ENCODE assay signal across 8 mouse cellular contexts in the genomic region with DNA sequence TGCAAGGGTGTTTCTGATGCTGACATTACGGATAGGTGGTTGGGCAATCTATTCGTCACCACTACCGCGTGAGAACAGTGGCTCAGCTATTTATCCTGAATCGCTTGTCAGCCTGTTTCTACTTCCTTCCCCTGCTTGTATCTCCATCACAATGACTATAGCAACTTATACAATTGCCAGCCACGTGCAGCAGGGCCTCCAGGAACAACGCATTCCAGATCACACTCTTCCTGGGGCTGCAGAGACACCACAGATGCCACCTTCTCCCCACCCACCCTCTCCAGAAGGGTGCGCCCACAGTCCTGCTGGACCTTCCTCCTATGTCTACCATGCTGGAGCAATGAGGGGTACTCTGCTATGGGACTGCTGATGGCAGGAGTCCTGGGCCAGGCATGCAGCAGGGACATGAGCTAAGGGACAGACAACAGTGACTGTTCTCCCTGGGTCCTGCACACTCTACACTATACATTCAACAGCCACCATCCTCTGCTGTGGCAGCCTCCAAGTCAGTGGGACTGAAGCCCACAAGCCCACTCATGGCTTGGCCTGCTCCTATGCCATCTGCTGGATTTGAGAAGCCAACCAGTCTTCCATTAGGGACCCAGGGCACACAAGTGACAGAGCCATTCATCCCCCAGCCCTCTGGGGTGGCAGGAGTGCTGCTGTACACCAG. TPM values are rescaled to one million over a fixed set of nuclear protein-coding genes. Genes with fewer than 3 reads are reported as not detected.
DNase-seq lines count a peak whose midpoint lies in the region; ATAC-seq and TF ChIP-seq lines count a peak whose summit lies in the region.

No protein-coding gene starts in this region.

- no peak for TF ChIP-seq POLR2A in bone marrow, adult 2 months (IDR thresholded peaks at IDR 0.05; ENCODE audit: borderline replicate concordance, control insufficient read depth, low read depth, low read length)

- peak overlapping the region; percentile 76 for H3K27ac ChIP-seq in heart, embryonic 10.5 days
- H3K27ac ChIP-seq in heart, embryonic 11.5 days (ENCODE audit: low read depth, low read length) = no peak overlapping the region
- peak overlapping the region; percentile 97 for H3K27ac ChIP-seq in bone marrow, adult 2 months (ENCODE audit: control insufficient read depth, insufficient read depth, low read depth, low read length, poor library complexity)
- no peak overlapping the region for H3K27ac ChIP-seq in intestine, embryonic 16.5 days (ENCODE audit: low read length)

- peaks cover 70% of the 10 kb centered on the region for H3K4me1 ChIP-seq in heart, embryonic 10.5 days
- H3K4me1 ChIP-seq in heart, embryonic 11.5 days (ENCODE audit: control insufficient read depth, insufficient read depth, low read length) = peaks cover 34% of the 10 kb centered on the region
- H3K4me1 ChIP-seq in bone marrow, adult 2 months (ENCODE audit: control insufficient read depth, insufficient read depth, low read length) = peaks cover 13% of the 10 kb centered on the region
- H3K4me1 ChIP-seq in intestine, embryonic 16.5 days (ENCODE audit: control insufficient read depth, insufficient read depth, low read length) = no peaks in the 10 kb centered on the region

- H3K36me3 ChIP-seq in heart, embryonic 10.5 days = peaks cover 13% of the 10 kb centered on the region
- H3K36me3 ChIP-seq in heart, embryonic 11.5 days (ENCODE audit: control insufficient read depth, insufficient read depth, low read length) = no peaks in the 10 kb centered on the region
- no peaks in the 10 kb centered on the region for H3K36me3 ChIP-seq in intestine, embryonic 16.5 days (ENCODE audit: control insufficient read depth, insufficient read depth, low read length)

- WGBS in heart, embryonic 10.5 days = 43% methylated on average over 8 of the region's 8 CpGs
- 34% methylated on average over 8 of the region's 8 CpGs for WGBS in heart, embryonic 11.5 days (ENCODE audit: insufficient replicate concordance)
- 19% methylated on average over 8 of the region's 8 CpGs for WGBS in bone marrow, adult 2 months
- WGBS in intestine, embryonic 16.5 days = 74% methylated on average over 8 of the region's 8 CpGs

- H3K4me2 ChIP-seq in heart, embryonic 11.5 days = no peak overlapping the region
- no peak overlapping the region for H3K4me2 ChIP-seq in intestine, embryonic 16.5 days (ENCODE audit: low read depth, low read length)

- no peak overlapping the region for H3K9ac ChIP-seq in heart, embryonic 11.5 days (ENCODE audit: low read depth, low read length)
- H3K9ac ChIP-seq in intestine, embryonic 16.5 days (ENCODE audit: low read depth, low read length) = no peak overlapping the region

- no peaks in the 10 kb centered on the region for H3K27me3 ChIP-seq in heart, embryonic 10.5 days (ENCODE audit: insufficient read depth, poor library complexity, severe bottlenecking)
- H3K27me3 ChIP-seq in heart, embryonic 11.5 days (ENCODE audit: control insufficient read depth, insufficient read depth, low read length) = peaks cover 5% of the 10 kb centered on the region; the same call in 1 of the 2 replicates
- no peaks in the 10 kb centered on the region for H3K27me3 ChIP-seq in intestine, embryonic 16.5 days (replicated peaks; ENCODE audit: control insufficient read depth, insufficient read depth, low read length)

- DNase-seq in heart, embryonic 10.5 days (ENCODE audit: low spot score) = no peak
- DNase-seq in layer of hippocampus, adult 9-10 months (ENCODE audit: low spot score) = peak; percentile 59
- no peak for DNase-seq in ovary, adult 18-20 months (ENCODE audit: low spot score)
- DNase-seq in kidney, postnatal 36 days = no peak

- TF ChIP-seq CTCF in bone marrow, adult 2 months (IDR thresholded peaks at IDR 0.05; ENCODE audit: control insufficient read depth, insufficient read depth, low read length) = no peak

- no peak for ATAC-seq in heart, embryonic 11.5 days (replicated peaks; ENCODE audit: insufficient number of reproducible peaks, low FRiP score, low TSS enrichment)
- ATAC-seq in megakaryocyte, adult 5-6 weeks (ENCODE audit: poor library complexity, severe bottlenecking) = peak; percentile 75
- no peak for ATAC-seq in intestine, embryonic 16.5 days

- no peaks in the 10 kb centered on the region; the same call in 1 of the 2 replicates for H3K9me3 ChIP-seq in heart, embryonic 10.5 days
- no peaks in the 10 kb centered on the region for H3K9me3 ChIP-seq in heart, embryonic 11.5 days (replicated peaks; ENCODE audit: control insufficient read depth, low read length)
- H3K9me3 ChIP-seq in intestine, embryonic 16.5 days (ENCODE audit: control insufficient read depth, low read length) = no peaks in the 10 kb centered on the region

- H3K4me3 ChIP-seq in heart, embryonic 10.5 days = no peak overlapping the region
- H3K4me3 ChIP-seq in heart, embryonic 11.5 days (ENCODE audit: low read depth, low read length) = no peak overlapping the region
- H3K4me3 ChIP-seq in bone marrow, adult 2 months (replicated peaks; ENCODE audit: control insufficient read depth, low read depth, low read length) = no peak overlapping the region
- no peak overlapping the region for H3K4me3 ChIP-seq in intestine, embryonic 16.5 days (ENCODE audit: low read length)

RNA-seq across cellular contexts. Expression of a gene that starts 42.9 kb away (rescaled TPM):
- 26.5 and 30.1 TPM in 2 replicates for polyA plus RNA-seq in heart, embryonic 10.5 days (2016; fragmentation: Nextera tagmentation; extraction: Ambion mirVana)
- 10.9 and 16.8 TPM in 2 replicates for polyA plus RNA-seq in heart, embryonic 11.5 days (2014; fragmentation: Nextera tagmentation; extraction: Ambion mirVana)
- polyA plus RNA-seq in bone marrow, adult 2 months (2011; ENCODE audit: insufficient read depth, insufficient read length, low replicate concordance, missing spikeins) = 14.6 and 24.0 TPM in 2 replicates
- total RNA-seq in megakaryocyte, adult 5-6 weeks (2015) = 52.3 and 52.8 TPM in 2 replicates
- 26.4 and 36.1 TPM in 2 replicates for total RNA-seq in megakaryocyte, adult 5-6 weeks (2017)
- polyA plus RNA-seq in intestine, embryonic 16.5 days (2015; fragmentation: Nextera tagmentation; extraction: Ambion mirVana) = 17.1 and 17.2 TPM in 2 replicates

RNA-seq across cellular contexts. Expression of a gene that starts 56.6 kb away (rescaled TPM):
- 37.1 and 40.8 TPM in 2 replicates for polyA plus RNA-seq in heart, embryonic 10.5 days (2016; fragmentation: Nextera tagmentation; extraction: Ambion mirVana)
- polyA plus RNA-seq in heart, embryonic 11.5 days (2014; fragmentation: Nextera tagmentation; extraction: Ambion mirVana) = 35.4 and 42.2 TPM in 2 replicates
- 13.1 and 14.8 TPM in 2 replicates for polyA plus RNA-seq in bone marrow, adult 2 months (2011; ENCODE audit: insufficient read depth, insufficient read length, low replicate concordance, missing spikeins)
- 45.3 and 48.0 TPM in 2 replicates for total RNA-seq in megakaryocyte, adult 5-6 weeks (2015)
- total RNA-seq in megakaryocyte, adult 5-6 weeks (2017) = 51.3 and 56.5 TPM in 2 replicates
- 31.7 and 32.8 TPM in 2 replicates for polyA plus RNA-seq in intestine, embryonic 16.5 days (2015; fragmentation: Nextera tagmentation; extraction: Ambion mirVana)

Comparison
In these comparisons a context has a peak if more than half of its experiments do, and no peak if none do; other contexts are left out.
1. H3K27ac ChIP-seq: peak in heart, embryonic 10.5 days (single experiment) and bone marrow, adult 2 months (single experiment); none in heart, embryonic 11.5 days (single experiment) and intestine, embryonic 16.5 days (single experiment).